Mouse (Mus musculus): ENCODE data around the gene Tmem233.

GRCm38 (mm10) chr5:116012503-116012902, 70.5 kb downstream of the Tmem233 start:
- TF ChIP-seq CTCF (IDR thresholded peaks at IDR 0.05; ENCODE audit: low read depth, low read length) (no peak), POLR2A (IDR thresholded peaks at IDR 0.05; ENCODE audit: insufficient read depth, low read length) (no peak), EP300 (IDR thresholded peaks at IDR 0.05; ENCODE audit: insufficient read depth, low read depth, low read length) (no peak)

All from ES-Bruce4 (cell line).